ENCODE assay signal across 8 mouse cellular contexts in genomic region chr11:71749671-71750070, GRCm38 (mm10). TPM values are rescaled to one million over a fixed set of nuclear protein-coding genes. Genes with fewer than 3 reads are reported as not detected.
A peak's percentile ranks its signal among the peaks of the same experiment; 100 is the strongest.
DNase-seq lines count a peak whose midpoint lies in the region; ATAC-seq and TF ChIP-seq lines count a peak whose summit lies in the region.

TSS of gene Wscd1 (plus strand) at chr11:71749920.

- DNase-seq in layer of hippocampus, adult 2 months (ENCODE audit: low spot score in 2 of 2) = no peak
- DNase-seq in layer of hippocampus, adult 9-10 months (ENCODE audit: low spot score) = no peak
- DNase-seq in cerebellum, adult 9-10 months = peak; percentile 68
- peak in 1 of 2 experiments; percentile 60 for DNase-seq in left cerebral cortex, postnatal 10 days (ENCODE audit: extremely low spot score in 1 of 2, low spot score in 2 of 2)
- no peak for DNase-seq in right cerebral cortex, adult 2 months (ENCODE audit: low spot score in 2 of 2)

- no peaks in the 10 kb centered on the region for H3K36me3 ChIP-seq in heart, embryonic 14.5 days (ENCODE audit: control insufficient read depth, insufficient read depth, low read length)
- H3K36me3 ChIP-seq in midbrain, embryonic 15.5 days (replicated peaks) = no peaks in the 10 kb centered on the region

- intact Hi-C loops in left cerebral cortex, postnatal 10 days (cut with DNase I) = loop anchor here (2.0 kb wide), 1 partner anchor 269 kb away; no protein-coding TSS in a partner anchor

- peak within 1 kb of the TSS; percentile 99 for H3K27ac ChIP-seq in layer of hippocampus, adult 2 months
- no peak within 1 kb of the TSS for H3K27ac ChIP-seq in heart, embryonic 14.5 days (replicated peaks in 1 of 2; ENCODE audit: control insufficient read depth in 1 of 2, insufficient read depth in 1 of 2, low read depth in 2 of 2, low read length in 2 of 2)
- peak within 1 kb of the TSS; percentile 87 for H3K27ac ChIP-seq in midbrain, embryonic 15.5 days

- WGBS in heart, embryonic 14.5 days = 16% methylated on average over 5 of the region's 5 CpGs
- 2% methylated on average over 5 of the region's 5 CpGs for WGBS in midbrain, embryonic 15.5 days

- peak within 1 kb of the TSS; percentile 94 for H3K4me2 ChIP-seq in heart, embryonic 14.5 days (ENCODE audit: low read length)
- H3K4me2 ChIP-seq in midbrain, embryonic 15.5 days = peak within 1 kb of the TSS; percentile 78

- peaks cover 49% of the 10 kb centered on the region for H3K27me3 ChIP-seq in heart, embryonic 14.5 days (ENCODE audit: control insufficient read depth, insufficient read depth, low read length)
- H3K27me3 ChIP-seq in midbrain, embryonic 15.5 days (replicated peaks) = no peaks in the 10 kb centered on the region

- peak within 1 kb of the TSS; percentile 64; the same call in 1 of the 2 replicates for H3K9ac ChIP-seq in heart, embryonic 14.5 days (ENCODE audit: low read length)
- peak within 1 kb of the TSS; percentile 95 for H3K9ac ChIP-seq in midbrain, embryonic 15.5 days

- H3K4me1 ChIP-seq in heart, embryonic 14.5 days (ENCODE audit: control insufficient read depth in 2 of 2, insufficient read depth in 2 of 2, low read length in 2 of 2) = peaks cover 2 to 7% of the 10 kb centered on the region in 2 experiments; a peak in 2 of 4 replicates
- peaks cover 41% of the 10 kb centered on the region for H3K4me1 ChIP-seq in midbrain, embryonic 15.5 days

- no peak for ATAC-seq in heart, embryonic 14.5 days (ENCODE audit: insufficient number of reproducible peaks, insufficient read depth, low FRiP score, low read depth)
- ATAC-seq in midbrain, embryonic 15.5 days (replicated peaks) = no peak; the same call in 1 of the 2 replicates
- no peak for ATAC-seq in inflammation-experienced regulatory T-cells, adult 6 months

- peak within 1 kb of the TSS; percentile 80 for H3K4me3 ChIP-seq in layer of hippocampus, adult 2 months
- peak within 1 kb of the TSS; percentile 48 to 58 for H3K4me3 ChIP-seq in heart, embryonic 14.5 days (ENCODE audit: control insufficient read depth in 1 of 2, insufficient read depth in 1 of 2, low read depth in 1 of 2, low read length in 2 of 2)
- peak within 1 kb of the TSS; percentile 95 for H3K4me3 ChIP-seq in midbrain, embryonic 15.5 days

- TF ChIP-seq CTCF in layer of hippocampus, adult 2 months (conservative IDR thresholded peaks at IDR 0.05) = peak; percentile 86

- H3K9me3 ChIP-seq in heart, embryonic 14.5 days (ENCODE audit: control insufficient read depth, low read length) = 0 out of 2 replicates have a peak, but pooled peaks cover 4% of the 10 kb centered on the region
- H3K9me3 ChIP-seq in midbrain, embryonic 15.5 days = no peaks in the 10 kb centered on the region

RNA-seq across cellular contexts. Expression of gene Wscd1, which starts in this region (rescaled TPM):
- total RNA-seq in layer of hippocampus, adult 2 months (2021) = 100 to 1,000 TPM; 111 to 114 TPM
- 3.7 TPM in 2 replicates for polyA plus RNA-seq in heart, embryonic 14.5 days (2014; fragmentation: Nextera tagmentation; extraction: Ambion mirVana)
- 10 to 100 TPM; 65.2 to 69.8 TPM for total RNA-seq in left cerebral cortex, postnatal 10 days (2021)
- 86.4 and 95.0 TPM in 2 replicates for polyA plus RNA-seq in midbrain, embryonic 15.5 days (2015; fragmentation: Nextera tagmentation; extraction: Ambion mirVana)
- polyA plus RNA-seq in inflammation-experienced regulatory T-cells, adult 6 months (2017; shearing (Covaris generic)) = not detected

Comparison
In these comparisons a context has a peak if more than half of its experiments do, and no peak if none do; other contexts are left out.
1. RNA of gene Wscd1 (polyA plus RNA-seq): 86.4 to 95.0 TPM in midbrain, embryonic 15.5 days; 3.7 TPM in heart, embryonic 14.5 days and not detected in inflammation-experienced regulatory T-cells, adult 6 months; every median in the first group is over 10 times any median in the second.
2. H3K27ac ChIP-seq: peak in layer of hippocampus, adult 2 months (single experiment) and midbrain, embryonic 15.5 days (single experiment); none in heart, embryonic 14.5 days (0 of 2).
3. Peak in every context shown above with its lines, with median percentiles within 50 percentile points of each other: H3K4me3 ChIP-seq.